Mouse (Mus musculus) embryonic facial prominence, embryonic 11.5 days (tissue): ENCODE results near the gene Helz. TPM values are rescaled to one million over a fixed set of nuclear protein-coding genes. Genes with fewer than 3 reads are reported as not detected.

Experiments
- ATAC-seq: fragments of 200-750 bp; cut with Nextera tagmentation; replicated peaks from 2 replicates; pipeline ENCODE4 v1.8.0; 2017; ENCODE audit warnings: low read depth; ENCODE audit not compliant: insufficient number of reproducible peaks, low FRiP score, low TSS enrichment
- DNase-seq: peaks from one replicate; pipeline ENCODE4 v3.0.0-alpha.2; 2015; ENCODE audit warnings: low spot score
- H3K27ac ChIP-seq: fragments of 300-500 bp; sonication (generic); replicated peaks from 2 replicates; pipeline ENCODE4 v1.5.1; 2014; ENCODE audit warnings: mild to moderate bottlenecking, low read depth, low read length, control low read depth
- H3K27me3 ChIP-seq: fragments of 300-500 bp; sonication (generic); 2 replicates; pipeline ENCODE4 v1.6.1; 2014; ENCODE audit warnings: mild to moderate bottlenecking, low read length, moderate library complexity, mixed read lengths; ENCODE audit not compliant: control insufficient read depth, insufficient read depth
- H3K36me3 ChIP-seq: fragments of 300-500 bp; sonication (generic); replicated peaks from 2 replicates; pipeline ENCODE4 v1.6.1; 2014; ENCODE audit warnings: low read depth, mild to moderate bottlenecking, low read length, moderate library complexity, mixed read lengths; ENCODE audit not compliant: control insufficient read depth, insufficient read depth
- H3K4me1 ChIP-seq: fragments of 300-500 bp; sonication (generic); 2 replicates; pipeline ENCODE4 v1.6.1; 2014; ENCODE audit warnings: low read length, mixed read lengths; ENCODE audit not compliant: control insufficient read depth, insufficient read depth
- H3K4me2 ChIP-seq: fragments of 300-500 bp; sonication (generic); 2 replicates; pipeline ENCODE4 v1.6.1; 2014; ENCODE audit warnings: low read depth, mild to moderate bottlenecking, control low read depth, low read length, moderate library complexity
- H3K4me3 ChIP-seq: fragments of 300-500 bp; sonication (generic); 2 replicates; pipeline ENCODE4 v1.5.1; 2014; ENCODE audit warnings: low read depth, low read length, control low read depth
- H3K9ac ChIP-seq: fragments of 300-500 bp; sonication (generic); replicated peaks from 2 replicates; pipeline ENCODE4 v1.6.1; 2014; ENCODE audit warnings: mild to moderate bottlenecking, control low read depth, low read length
- H3K9me3 ChIP-seq: fragments of 300-500 bp; sonication (generic); replicated peaks from 2 replicates; pipeline ENCODE4 v1.6.1; 2016; ENCODE audit warnings: mild to moderate bottlenecking, low read length, inconsistent platforms, mixed read lengths; ENCODE audit not compliant: control insufficient read depth
- WGBS: fragments of 180-500 bp; shearing (Covaris S2); extraction: QIAGEN DNeasy Blood & Tissue Kit; methylation state at CpG from one replicate; pipeline ENCODE4 v1.1.7; 2014; 5-methylcytosine and 5-hydroxymethylcytosine counted together
- polyA plus RNA-seq: library from polyadenylated mRNA; unstranded; fragments of >200 nt; fragmentation: Nextera tagmentation; extraction: Ambion mirVana; gene quantifications from 2 replicates; pipeline ENCODE4 v1.2.1, GENCODE M21; 2014

The Helz gene
- polyA plus RNA-seq, 1 experiment from 2014 or later = 15.3 TPM

GRCm38 (mm10) chr11:107532271-107532670, 15.5 kb upstream of the Helz start:
- no peak overlapping the region for H3K9ac ChIP-seq
- ATAC-seq (no peak), DNase-seq (no peak)
- no peaks in the 10 kb centered on the region for H3K36me3 ChIP-seq
- no peaks in the 10 kb centered on the region for H3K9me3 ChIP-seq
- no peak overlapping the region for H3K4me3 ChIP-seq
- no peaks in the 10 kb centered on the region for H3K27me3 ChIP-seq
- H3K27ac ChIP-seq = no peak overlapping the region
- no peaks in the 10 kb centered on the region for H3K4me1 ChIP-seq
- H3K4me2 ChIP-seq = no peak overlapping the region
- WGBS = 54% methylated on average over 5 of the region's 5 CpGs

GRCm38 (mm10) chr11:107538994-107539393, 8.7 kb upstream of the Helz start:
- DNase-seq = no peak
- H3K27ac ChIP-seq = no peak overlapping the region
- H3K36me3 ChIP-seq = no peaks in the 10 kb centered on the region
- no peak overlapping the region for H3K9ac ChIP-seq
- no peak overlapping the region for H3K4me2 ChIP-seq
- 91% methylated on average over 4 of the region's 4 CpGs for WGBS
- ATAC-seq = no peak
- no peaks in the 10 kb centered on the region for H3K4me1 ChIP-seq
- H3K9me3 ChIP-seq = no peaks in the 10 kb centered on the region
- no peaks in the 10 kb centered on the region for H3K27me3 ChIP-seq
- no peak overlapping the region for H3K4me3 ChIP-seq

GRCm38 (mm10) chr11:107540339-107540738, 7.4 kb upstream of the Helz start:
- no peak for ATAC-seq

GRCm38 (mm10) chr11:107545747-107546476, 1.8 kb upstream of the Helz start:
- Histone ChIP-seq H3K4me2 (no peak overlapping the region), H3K36me3 (no peaks in the 10 kb centered on the region), H3K9ac (peak overlapping the region; percentile 75; the same call in 1 of the 2 replicates), H3K9me3 (no peaks in the 10 kb centered on the region), H3K4me3 (0 out of 2 replicates have a peak overlapping the region, but pooled peaks have one; percentile 73), H3K4me1 (no peaks in the 10 kb centered on the region), H3K27ac (no peak overlapping the region), H3K27me3 (no peaks in the 10 kb centered on the region)
- ATAC-seq (no peak), DNase-seq (no peak)
- 19% methylated on average over 13 of the region's 13 CpGs for WGBS

More at GRCm38 (mm10) chr11:107540339-107540738, 7.4 kb upstream of the Helz start:
- H3K4me3 ChIP-seq = no peak overlapping the region
- no peaks in the 10 kb centered on the region for H3K36me3 ChIP-seq
- WGBS = 59% methylated on average over 1 of the region's 1 CpGs
- H3K4me2 ChIP-seq = no peak overlapping the region
- H3K27ac ChIP-seq = no peak overlapping the region
- H3K4me1 ChIP-seq = no peaks in the 10 kb centered on the region
- H3K9ac ChIP-seq = no peak overlapping the region
- no peak for DNase-seq
- H3K27me3 ChIP-seq = no peaks in the 10 kb centered on the region
- H3K9me3 ChIP-seq = no peaks in the 10 kb centered on the region

- Histone ChIP-seq H3K9me3 (no peaks in the 10 kb centered on the region), H3K36me3 (no peaks in the 10 kb centered on the region; the same call in 1 of the 2 replicates), H3K4me3 (peak overlapping the region; percentile 73), H3K4me2 (peak overlapping the region; percentile 99), H3K4me1 (no peaks in the 10 kb centered on the region), H3K27me3 (no peaks in the 10 kb centered on the region), H3K9ac (peak overlapping the region; percentile 75), H3K27ac (no peak overlapping the region; the same call in 1 of the 2 replicates)
- 0% methylated on average over 37 of the region's 37 CpGs for WGBS
- peak; percentile 59 for DNase-seq
- ATAC-seq = peak; percentile 61
Observed at GRCm38 (mm10) chr11:107546667-107547301, 946 bp upstream of the Helz start.

GRCm38 (mm10) chr11:107548204-107548975, 660 bp downstream of the Helz start:
- Histone ChIP-seq H3K4me3 (peak overlapping the region; percentile 73), H3K9me3 (no peaks in the 10 kb centered on the region), H3K9ac (peak overlapping the region; percentile 75), H3K4me1 (no peaks in the 10 kb centered on the region), H3K4me2 (peak overlapping the region; percentile 99), H3K27ac (peak overlapping the region; percentile 15; the same call in 1 of the 2 replicates), H3K27me3 (no peaks in the 10 kb centered on the region), H3K36me3 (no peaks in the 10 kb centered on the region; the same call in 1 of the 2 replicates)
- WGBS = 6% methylated on average over 38 of the region's 39 CpGs
- ATAC-seq (peak; percentile 50; the same call in 1 of the 2 replicates), DNase-seq (peak; percentile 21)

GRCm38 (mm10) chr11:107559874-107560273, 12.1 kb downstream of the Helz start:
- Histone ChIP-seq H3K9me3 (no peaks in the 10 kb centered on the region), H3K27ac (no peak overlapping the region), H3K4me3 (no peak overlapping the region), H3K36me3 (no peaks in the 10 kb centered on the region), H3K9ac (no peak overlapping the region), H3K4me2 (no peak overlapping the region), H3K4me1 (no peaks in the 10 kb centered on the region), H3K27me3 (no peaks in the 10 kb centered on the region)
- 95% methylated on average over 5 of the region's 5 CpGs for WGBS
- DNase-seq = no peak
- no peak for ATAC-seq
